Mouse (Mus musculus): ENCODE data around the gene Phf1.

- no peak for TF ChIP-seq CTCF (IDR thresholded peaks at IDR 0.05; ENCODE audit: insufficient read depth, low read depth, low read length)
- no peak for TF ChIP-seq POLR2A (IDR thresholded peaks at IDR 0.05; ENCODE audit: insufficient read depth, low read depth, low read length)
Measured at GRCm38 (mm10) chr17:26966993-26967392, 34.1 kb downstream of the Phf1 start.
